Mouse (Mus musculus) E14TG2a.4 (cell line): Measurements from ENCODE around the gene Anks1b.

Experiments
- CTCF ChIP-seq: conservative IDR thresholded peaks from 2 replicates; pipeline ENCODE4 v1.5.1; 2014; ENCODE audit warnings: low read length
- NANOG ChIP-seq: IDR thresholded peaks from 2 replicates; pipeline ENCODE4 v1.6.1; 2014; ENCODE audit warnings: borderline replicate concordance, low read length, mixed read lengths
- POU5F1 ChIP-seq: IDR thresholded peaks from 2 replicates; pipeline ENCODE4 v1.6.1; 2014; ENCODE audit warnings: low read length, borderline replicate concordance

DNA sequence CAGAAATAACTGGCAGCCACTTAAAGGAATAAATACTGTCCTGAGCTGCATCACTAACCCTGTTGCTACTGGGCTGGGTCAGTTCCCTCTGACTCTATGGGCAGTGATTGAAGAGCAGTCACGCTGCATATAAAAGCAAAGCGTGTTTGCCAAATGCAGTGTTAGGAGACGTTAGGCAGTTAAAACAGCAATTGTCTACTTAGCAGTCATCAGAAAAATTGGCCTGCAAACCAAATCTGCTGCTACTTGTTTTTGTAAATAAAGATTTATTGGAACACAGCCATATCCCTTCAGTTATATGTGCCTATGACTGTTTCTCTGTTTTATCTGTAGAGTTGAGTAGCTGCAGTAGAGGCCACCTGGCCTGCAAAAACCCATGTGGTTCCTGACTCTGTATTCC lies 347.2 kb downstream of the Anks1b start:
- TF ChIP-seq CTCF (no peak), POU5F1 (no peak), NANOG (no peak)
